Comparison of ENCODE assay signal across 5 mouse cellular contexts in the genomic region with DNA sequence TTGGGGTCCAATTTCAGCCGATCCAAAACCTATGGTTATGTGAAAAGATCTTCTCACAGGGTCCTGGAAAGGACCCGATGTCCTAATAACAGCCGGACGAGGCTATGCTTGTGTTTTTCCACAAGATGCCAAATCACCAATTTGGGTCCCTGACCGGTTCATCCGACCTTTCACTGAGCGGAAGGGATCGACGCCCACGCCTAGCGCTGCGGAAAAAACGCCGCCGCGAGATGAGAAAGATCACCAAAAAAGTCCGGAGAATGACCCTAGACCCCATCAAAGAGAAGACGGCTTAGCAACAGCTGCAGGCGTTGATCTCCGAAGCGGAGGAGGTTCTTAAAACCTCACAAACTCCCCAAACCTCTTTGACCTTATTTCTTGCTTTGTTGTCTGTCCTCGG. TPM values are rescaled to one million over a fixed set of nuclear protein-coding genes. Genes with fewer than 3 reads are reported as not detected.
DNase-seq lines count a peak whose midpoint lies in the region; TF ChIP-seq lines count a peak whose summit lies in the region.
"Not testable (repeated sequence)": the region's sequence is repeated elsewhere in the genome, so short reads cannot be mapped to it uniquely, and the experiment has no call there.

No protein-coding gene starts in this region.

- H3K27ac ChIP-seq in MEL (ENCODE audit: control insufficient read depth, low read depth, low read length), result peak overlapping the region; percentile 35; the same call in 1 of the 2 replicates

- H3K4me1 ChIP-seq in MEL (ENCODE audit: control insufficient read depth in 1 of 2, insufficient read depth in 2 of 2, low read length in 2 of 2), result peaks cover 5 to 11% of the 10 kb centered on the region in 2 experiments

- H3K36me3 ChIP-seq in MEL (ENCODE audit: control insufficient read depth in 1 of 2, insufficient read depth in 2 of 2, low read length in 2 of 2), result peaks cover 0 to 14% of the 10 kb centered on the region in 2 experiments; a peak in 2 of 4 replicates

- TF ChIP-seq RAD21 in MEL (IDR thresholded peaks at IDR 0.05; ENCODE audit: low read depth, low read length), result not testable (repeated sequence)

- not testable (repeated sequence) for H3K9me3 ChIP-seq in MEL (replicated peaks; ENCODE audit: insufficient read depth, low read length)

- not testable (repeated sequence) for TF ChIP-seq CTCF in MEL (IDR thresholded peaks at IDR 0.05 in 2 of 3, conservative IDR thresholded peaks at IDR 0.05 in 1 of 3; ENCODE audit: control insufficient read depth in 1 of 3, insufficient read depth in 1 of 3, low read depth in 2 of 3, low read length in 3 of 3, poor library complexity in 1 of 3, severe bottlenecking in 1 of 3)

- DNase-seq in CD4-positive, CD25-positive, alpha-beta regulatory T cell, adult 2 months (ENCODE audit: low read depth, low spot score), result peak; percentile 48
- not testable (repeated sequence) for DNase-seq in MEL (ENCODE audit: low read depth, low spot score)
- DNase-seq in ZHBTc4 (ENCODE audit: low read depth, low spot score), result peak; percentile 24
- DNase-seq in heart, adult 11 months, result peak; percentile 55
- peak; percentile 1 for DNase-seq in kidney, postnatal 10 days

- peak overlapping the region; percentile 39 for H3K9ac ChIP-seq in MEL (ENCODE audit: control insufficient read depth, low read depth, low read length, poor library complexity, severe bottlenecking)

- not testable (repeated sequence) for H3K27me3 ChIP-seq in MEL (ENCODE audit: control insufficient read depth in 1 of 2, insufficient read depth in 2 of 2, low read length in 2 of 2)

- TF ChIP-seq EP300 in MEL (IDR thresholded peaks at IDR 0.05; ENCODE audit: low read depth in 1 of 2, low read length in 2 of 2), result not testable (repeated sequence)

- TF ChIP-seq POLR2A in MEL (IDR thresholded peaks at IDR 0.05; ENCODE audit: control insufficient read depth in 1 of 2, insufficient read depth in 1 of 2, low read depth in 1 of 2, low read length in 2 of 2, poor library complexity in 1 of 2), result not testable (repeated sequence)

- not testable (repeated sequence) for H3K79me2 ChIP-seq in MEL (ENCODE audit: control insufficient read depth, insufficient read depth, low read length, poor library complexity)

- peak overlapping the region; percentile 62 to 92; a peak in 3 of 4 replicates for H3K4me3 ChIP-seq in MEL (ENCODE audit: control insufficient read depth in 1 of 2, insufficient read depth in 1 of 2, low read depth in 2 of 2, low read length in 2 of 2)

RNA-seq across cellular contexts. Expression of a gene that starts 20.4 kb away (rescaled TPM):
- 0.35 and 1.2 TPM in 2 replicates for total RNA-seq in MEL (2012; rRNA removed)
- 1 to 10 TPM in 1 of 2 experiments, not detected in 1; 6.8 TPM for polyA plus RNA-seq in MEL (2012; ENCODE audit: insufficient read depth in 1 of 2, insufficient read length in 2 of 2, low read depth in 1 of 2, low replicate concordance in 2 of 2, missing spikeins in 1 of 2)

RNA-seq across cellular contexts. Expression of a gene that starts 45.6 kb away (rescaled TPM):
- total RNA-seq in MEL (2012; rRNA removed), result 0.82 and 1.1 TPM in 2 replicates
- polyA plus RNA-seq in MEL (2012; ENCODE audit: insufficient read depth in 1 of 2, insufficient read length in 2 of 2, low read depth in 1 of 2, low replicate concordance in 2 of 2, missing spikeins in 1 of 2), result 1 to 10 TPM in 1 of 2 experiments, not detected in 1; 5.1 TPM
